Mouse (Mus musculus): ENCODE data around the gene Slc35e3. TPM values are rescaled to one million over a fixed set of nuclear protein-coding genes. Genes with fewer than 3 reads are reported as not detected.
"Not testable (repeated sequence)": the region's sequence is repeated elsewhere in the genome, so short reads cannot be mapped to it uniquely, and the experiment has no call there.

Gene Slc35e3
- total RNA-seq, 4 experiments from 2014 or later = 4.1 to 4.7 (median 4.4) TPM

DNA sequence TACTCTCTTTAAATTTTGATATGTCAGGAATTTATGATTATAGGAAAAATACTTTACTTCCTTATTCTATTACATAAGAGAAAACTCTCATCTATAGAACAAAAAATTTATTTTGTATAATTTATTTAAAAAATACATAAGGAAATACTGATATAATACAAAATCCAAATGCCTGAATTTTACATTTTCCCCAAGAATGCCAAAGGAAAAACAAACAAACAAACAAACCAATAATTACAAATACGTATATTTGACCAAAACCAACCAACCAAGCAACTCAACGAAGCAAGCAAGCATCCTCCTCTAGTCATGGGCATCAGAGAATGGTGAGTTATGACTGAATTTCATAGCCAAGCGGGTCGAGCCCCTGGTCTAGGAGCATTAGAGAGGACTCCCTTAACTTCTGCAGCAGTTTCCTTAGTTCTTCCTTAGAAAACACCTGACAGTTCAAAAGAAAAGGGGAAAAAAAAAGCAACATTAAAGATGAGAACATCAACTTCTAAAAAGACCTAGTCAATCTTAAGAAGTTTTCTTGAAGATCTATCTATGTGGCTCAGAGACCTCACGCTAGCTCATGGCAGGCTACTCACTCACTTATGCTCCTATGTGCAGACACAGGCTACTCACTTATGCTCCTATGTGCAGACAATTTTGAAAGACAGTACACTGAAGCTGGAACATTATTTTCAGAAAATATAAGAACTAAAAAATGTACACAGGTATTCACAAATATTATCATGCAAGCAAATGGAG is 4.5 kb upstream of the Slc35e3 start:
- DNase-seq (ENCODE audit: low spot score in 2 of 2) = no peak

DNA sequence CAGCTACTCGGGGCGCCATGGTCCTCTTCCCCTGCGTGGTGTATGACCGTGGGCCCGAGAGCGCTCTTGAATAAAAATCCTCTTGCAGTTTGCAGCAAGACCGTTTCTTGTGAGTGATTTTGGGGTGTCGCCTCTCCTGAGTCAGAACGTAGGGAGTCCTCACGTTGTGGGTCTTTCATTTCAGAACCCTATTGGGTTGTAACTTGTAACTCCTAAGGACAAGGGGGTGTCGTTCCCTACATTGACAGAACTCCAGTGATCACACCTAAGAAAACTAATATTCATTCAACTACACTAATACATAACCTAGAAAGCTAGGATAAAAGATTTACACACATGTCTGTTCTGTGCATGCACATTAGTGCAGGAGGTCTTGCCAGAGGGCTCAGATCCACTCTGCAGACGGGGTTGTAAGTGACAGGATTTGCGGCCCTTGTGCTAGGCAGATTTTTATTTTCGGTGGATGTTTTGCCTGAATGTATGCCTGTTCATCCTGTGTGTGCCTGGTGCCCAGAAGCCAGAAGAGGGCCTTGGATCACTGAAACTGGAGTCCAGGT is 3.7 kb upstream of the Slc35e3 start:
- DNase-seq (ENCODE audit: low spot score in 2 of 2) = no peak

- DNase-seq (ENCODE audit: low spot score in 2 of 2) = no peak
These were observed 3.0 kb upstream of the Slc35e3 start for GRCm38 (mm10) chr10:117749050-117749686.

- no peak for DNase-seq (ENCODE audit: low spot score in 2 of 2)
These were observed 2.3 kb upstream of the Slc35e3 start for GRCm38 (mm10) chr10:117748276-117749049.

DNA sequence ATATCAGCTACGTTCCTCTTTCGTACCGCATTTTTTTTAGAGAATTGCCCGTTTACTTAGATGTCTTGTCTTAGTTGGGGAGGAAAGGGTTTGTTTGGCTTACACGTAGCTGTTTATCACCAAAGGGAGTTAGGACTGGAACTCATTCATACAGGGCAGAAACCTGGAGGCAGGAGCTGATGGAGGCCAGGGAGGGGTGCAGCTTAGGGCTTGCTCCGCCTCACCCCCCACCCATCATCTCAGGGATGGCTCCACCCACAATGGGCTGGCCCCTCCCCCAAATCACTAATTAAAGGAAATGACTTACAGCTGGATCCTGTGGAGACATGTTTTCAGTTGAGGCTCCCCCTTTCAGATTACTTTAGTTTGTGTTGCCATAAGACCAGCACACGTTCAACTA is 1.5 kb upstream of the Slc35e3 start:
- no peak for DNase-seq (ENCODE audit: low spot score in 2 of 2)

DNA sequence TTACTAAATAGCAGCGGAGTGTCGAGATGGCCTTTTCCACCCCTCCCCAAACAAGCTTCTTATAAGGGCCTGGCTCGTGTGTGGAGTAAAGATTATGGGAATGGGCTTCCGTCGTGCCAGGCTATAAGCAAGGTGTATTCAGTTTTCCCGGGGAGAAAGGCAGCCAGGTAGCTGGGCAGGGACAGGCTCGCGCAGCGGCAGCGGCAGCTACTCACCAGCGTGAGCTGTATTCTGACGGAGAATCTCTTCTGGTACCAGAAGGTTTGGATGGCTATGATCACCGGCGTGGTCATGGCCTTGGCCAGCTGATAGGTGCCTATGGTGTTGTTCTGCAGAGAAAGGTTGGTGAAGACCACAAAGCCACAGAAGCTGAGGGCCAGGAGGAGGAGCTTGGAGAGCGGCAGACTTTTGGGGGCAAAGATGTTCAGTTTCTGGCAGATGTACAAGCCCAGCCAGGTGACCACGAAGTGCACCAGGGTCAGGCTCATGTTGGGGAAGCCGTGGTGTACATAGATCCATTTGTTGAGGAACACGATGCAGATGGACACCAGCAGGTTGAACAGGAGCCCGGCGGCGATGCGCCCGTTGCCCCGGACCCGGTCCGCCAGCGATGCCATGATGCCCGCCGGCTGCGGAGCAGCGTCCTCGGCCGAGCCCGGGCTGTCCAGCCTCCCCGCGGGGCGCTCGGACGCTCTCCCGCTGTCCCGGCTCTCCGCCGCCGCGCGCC is 432 bp downstream of the Slc35e3 start:
- DNase-seq (ENCODE audit: low spot score in 2 of 2) = not testable (repeated sequence)

DNA sequence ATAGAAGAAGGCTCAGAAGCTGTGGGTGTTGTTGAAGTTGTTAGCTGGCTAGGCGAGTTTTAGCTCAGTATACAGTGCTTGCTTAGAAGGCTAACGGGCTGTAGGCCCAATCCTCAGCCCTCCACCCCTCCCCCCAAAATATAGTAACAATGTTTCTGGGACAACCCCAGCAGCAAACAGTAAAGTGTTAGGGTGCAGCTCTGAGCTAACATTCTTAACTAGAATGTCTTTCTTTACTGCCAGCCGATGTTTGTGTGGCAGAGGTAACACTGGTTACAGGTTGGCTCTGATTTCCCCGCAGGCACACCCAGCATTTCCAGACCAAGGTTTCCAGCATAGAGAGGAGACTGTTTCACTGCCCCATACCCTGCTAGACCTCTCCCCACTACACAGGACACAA is 2.2 kb downstream of the Slc35e3 start:
- DNase-seq (ENCODE audit: low spot score in 2 of 2) = no peak

DNA sequence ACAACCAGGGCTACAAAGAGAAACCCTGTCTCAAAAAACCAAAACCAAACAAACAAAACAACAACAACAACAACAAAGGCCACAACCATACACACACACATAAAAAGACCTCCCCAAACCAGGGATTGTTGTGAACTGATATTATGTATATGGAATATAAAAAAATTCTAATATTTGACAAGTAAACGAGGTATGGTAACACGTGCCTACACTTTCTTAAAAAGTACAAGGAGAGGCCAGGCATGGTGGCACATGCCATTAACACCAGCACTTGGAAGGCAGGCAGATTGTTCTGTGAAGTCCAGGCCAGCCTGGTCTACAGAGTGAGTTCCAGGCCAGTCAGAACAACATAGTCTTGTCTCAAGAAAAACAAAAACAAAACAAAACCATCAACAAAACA is 3.0 kb downstream of the Slc35e3 start:
- DNase-seq (ENCODE audit: low spot score in 2 of 2) = no peak

DNA sequence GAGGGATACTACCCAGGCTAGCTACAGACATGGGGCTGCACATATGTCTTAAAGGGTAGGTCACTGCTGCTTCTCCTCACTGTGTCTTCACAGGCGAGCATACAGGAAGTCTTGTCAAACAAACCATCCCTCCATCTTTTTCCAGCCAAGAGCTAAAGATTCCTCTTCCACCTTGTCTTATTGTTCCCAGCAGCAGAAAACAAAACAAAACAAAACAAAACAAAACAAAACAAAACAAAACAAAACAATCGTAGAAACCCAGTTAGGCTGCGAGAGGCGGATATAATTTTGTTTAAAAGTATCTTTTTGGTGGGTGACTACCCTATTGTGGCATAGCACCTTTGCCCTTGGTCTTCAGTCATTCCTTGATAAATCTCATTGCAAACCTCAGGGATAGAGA is 3.5 kb downstream of the Slc35e3 start:
- DNase-seq (ENCODE audit: low spot score in 2 of 2) = no peak

DNA sequence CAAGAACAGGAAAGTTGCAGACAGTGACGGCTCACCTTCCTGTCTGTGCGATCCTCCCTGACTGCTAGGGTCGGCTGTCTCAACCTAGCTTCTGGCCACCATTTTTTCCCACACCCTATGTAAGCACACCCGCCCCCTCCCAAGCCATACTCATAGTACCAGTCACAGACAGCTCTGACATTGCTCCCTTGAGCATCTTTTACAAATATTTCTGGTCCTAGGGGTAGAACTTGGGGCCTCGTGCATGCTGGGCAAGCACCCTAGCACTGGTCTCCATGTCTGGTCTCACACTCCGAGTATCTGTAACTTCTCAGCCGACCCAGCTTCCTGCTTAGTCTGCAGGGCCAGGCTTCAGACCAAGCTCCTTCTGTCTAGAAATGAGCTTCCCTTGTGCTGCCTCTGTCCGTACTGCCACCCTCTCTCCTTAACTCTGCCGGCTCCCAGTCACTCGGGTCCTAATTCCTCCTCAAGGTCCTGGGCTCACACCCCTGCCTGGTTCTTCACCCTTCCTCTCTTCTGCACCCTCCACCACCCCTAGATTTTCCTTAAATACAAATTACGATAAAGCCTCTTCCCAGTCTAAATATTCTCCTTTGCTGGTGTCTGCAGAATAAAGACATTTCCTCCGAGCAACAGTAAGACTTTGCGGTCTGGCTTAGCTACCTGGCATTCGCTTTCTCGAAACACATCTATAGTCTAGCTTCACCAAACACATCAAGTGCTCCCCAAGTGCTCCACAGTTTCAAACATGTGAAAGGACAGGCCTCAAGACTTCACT is 4.3 kb downstream of the Slc35e3 start:
- DNase-seq (ENCODE audit: low spot score in 2 of 2) = no peak

DNA sequence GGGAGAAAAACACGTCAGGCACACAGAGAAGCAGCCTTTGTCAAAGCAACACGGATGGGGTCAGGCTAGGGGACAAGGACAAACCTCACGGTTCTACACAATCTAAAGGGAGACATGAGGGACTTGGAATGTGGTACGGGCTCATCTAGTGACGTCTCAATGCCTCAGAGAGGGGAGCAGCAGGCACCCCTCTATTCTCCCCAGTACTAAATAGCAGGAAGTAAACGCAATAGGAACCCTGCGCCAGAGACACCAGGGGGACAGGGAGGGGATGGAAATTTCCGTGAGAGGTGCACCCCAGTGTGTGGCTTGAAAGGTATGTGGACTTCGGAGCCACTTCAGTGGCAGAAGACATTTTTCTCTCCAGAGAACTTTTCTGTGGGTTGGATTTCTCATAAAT is 5.2 kb downstream of the Slc35e3 start:
- DNase-seq (ENCODE audit: low spot score in 2 of 2) = no peak

DNA sequence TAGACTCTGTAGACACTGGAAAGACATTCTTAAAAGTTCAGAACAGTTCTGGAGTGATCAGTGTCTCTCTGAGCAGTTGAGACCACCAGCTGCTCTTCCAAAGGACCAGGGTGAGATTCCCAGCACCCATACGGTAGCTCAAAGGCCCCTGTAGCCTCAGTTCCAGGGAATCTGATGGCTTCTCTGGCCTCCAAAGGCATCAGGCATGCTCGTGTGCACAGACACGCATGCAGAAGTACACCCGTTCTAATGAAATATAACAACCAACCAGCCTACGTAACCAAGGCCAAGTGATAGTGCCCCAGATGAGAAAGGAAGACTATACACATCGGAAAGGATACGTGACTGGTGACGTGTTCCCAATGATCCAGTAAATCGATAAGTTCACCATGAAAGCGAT is 6.0 kb downstream of the Slc35e3 start:
- DNase-seq (ENCODE audit: low spot score in 2 of 2) = no peak

DNA sequence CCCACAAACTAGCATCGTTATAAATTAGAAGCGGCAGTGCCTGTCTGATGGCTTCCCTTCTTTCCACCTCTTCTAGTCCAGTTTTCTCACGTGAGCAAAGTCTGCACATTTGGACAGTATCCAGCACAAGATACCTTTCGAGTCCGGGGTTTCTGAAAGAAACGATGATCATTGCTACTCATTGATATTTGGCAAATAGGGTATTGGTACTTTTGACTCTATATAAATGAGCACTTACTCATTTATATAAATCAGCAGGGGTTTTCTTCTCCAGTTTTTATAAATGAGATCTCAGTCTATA is 6.6 kb downstream of the Slc35e3 start:
- no peak for DNase-seq (ENCODE audit: low spot score in 2 of 2)

- no peak for DNase-seq (ENCODE audit: low spot score in 2 of 2)
These were observed 7.1 kb downstream of the Slc35e3 start for GRCm38 (mm10) chr10:117738928-117739647.

GRCm38 (mm10) chr10:117738140-117738921 is 7.8 kb downstream of the Slc35e3 start:
- DNase-seq (ENCODE audit: low spot score in 2 of 2) = no peak

DNA sequence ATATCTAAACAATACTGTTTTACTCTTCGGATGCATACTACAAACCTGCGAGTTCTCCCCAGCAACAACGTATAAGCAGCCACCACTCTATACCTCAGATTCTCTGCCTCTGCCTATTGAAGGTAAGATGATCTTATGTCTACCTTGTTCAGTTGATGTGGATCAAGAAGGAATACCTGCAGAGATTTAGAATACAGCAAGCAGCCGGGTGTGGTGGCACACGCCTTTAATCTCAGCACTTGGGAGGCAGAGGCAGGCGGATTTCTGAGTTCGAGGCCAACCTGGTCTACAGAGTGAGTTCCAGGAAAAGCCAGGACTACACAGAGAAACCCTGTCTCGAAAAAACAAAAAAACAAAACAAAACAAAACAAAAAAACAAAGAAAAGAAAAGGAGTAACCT is 8.7 kb downstream of the Slc35e3 start:
- not testable (repeated sequence) for DNase-seq (ENCODE audit: low spot score in 2 of 2)

DNA sequence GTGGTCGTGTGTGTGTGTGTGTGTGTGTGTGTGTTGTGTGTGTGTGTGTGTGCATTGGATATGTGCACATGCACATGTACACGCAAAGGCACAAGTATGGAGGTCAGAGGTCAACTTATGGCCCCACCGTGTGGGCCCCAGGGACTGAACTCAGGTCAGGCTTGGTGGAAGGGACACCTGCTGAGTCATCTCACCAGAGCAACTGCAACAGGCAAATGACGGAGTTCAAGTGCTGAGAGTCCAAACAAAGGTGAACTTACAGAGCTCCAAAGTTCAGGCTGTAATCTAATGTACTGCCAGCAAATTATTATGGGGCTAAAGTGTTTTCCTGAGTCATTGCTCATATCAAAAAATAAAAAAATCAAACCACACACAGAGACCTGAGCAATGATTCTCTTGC is 9.1 kb downstream of the Slc35e3 start:
- DNase-seq (ENCODE audit: low spot score in 2 of 2) = no peak

- no peak for DNase-seq (ENCODE audit: low spot score in 2 of 2)
These were observed 9.6 kb downstream of the Slc35e3 start for GRCm38 (mm10) chr10:117736573-117736972.

- DNase-seq (ENCODE audit: low spot score in 2 of 2) = not testable (repeated sequence)
These were observed 10.8 kb downstream of the Slc35e3 start for GRCm38 (mm10) chr10:117735396-117735795.

Measured in gastrocnemius, adult 8-10 months (tissue).